Mouse (Mus musculus) testis, adult 2 months (tissue): ENCODE data around the gene Fndc11.

Source experiments
- CTCF ChIP-seq: fragments of 200-500 bp; IDR thresholded peaks from 2 replicates; pipeline ENCODE4 v1.5.1; 2012; ENCODE audit warnings: low read depth, mild to moderate bottlenecking, inconsistent platforms, low read length, moderate library complexity; ENCODE audit not compliant: control insufficient read depth, insufficient read depth, insufficient replicate concordance
- POLR2A ChIP-seq: fragments of 200-500 bp; IDR thresholded peaks from 2 replicates; pipeline ENCODE4 v1.6.1; 2012; ENCODE audit warnings: low read depth, mild to moderate bottlenecking, inconsistent platforms, low read length, moderate library complexity; ENCODE audit not compliant: control insufficient read depth

- TF ChIP-seq CTCF (no peak), POLR2A (no peak)
Measured at GRCm38 (mm10) chr2:181216037-181216436, 3.8 kb upstream of the Fndc11 start.
